In genomic region chr1:180776494-180776893, GRCm38 (mm10) we compare ENCODE assay signal across 10 mouse cellular contexts. TPM values are rescaled to one million over a fixed set of nuclear protein-coding genes. Genes with fewer than 3 reads are reported as not detected.
DNase-seq lines count a peak whose midpoint lies in the region; ATAC-seq lines count a peak whose summit lies in the region.
"Had no signal": no experiment of that assay in that cellular context is flagged by ENCODE, and none has a peak within 500 bp of the region (broad histone marks: within the 10 kb centered on the region; RNA-seq: fewer than 3 reads in every experiment).

No protein-coding gene starts in this region.

- WGBS in forebrain, embryonic 12.5 days: 85% methylated on average over 6 of the region's 6 CpGs
- 83% methylated on average over 6 of the region's 6 CpGs for WGBS in forebrain, embryonic 15.5 days
- 71% methylated on average over 6 of the region's 6 CpGs for WGBS in kidney, embryonic 16.5 days
- WGBS in stomach, embryonic 16.5 days: 83% methylated on average over 6 of the region's 6 CpGs

- H3K9ac ChIP-seq in forebrain, embryonic 12.5 days: no peak overlapping the region
- H3K9ac ChIP-seq in forebrain, embryonic 15.5 days (replicated peaks): no peak overlapping the region
- no peak overlapping the region for H3K9ac ChIP-seq in kidney, embryonic 16.5 days (replicated peaks; ENCODE audit: low read length)
- H3K9ac ChIP-seq in stomach, embryonic 16.5 days (ENCODE audit: low read length): 0 out of 2 replicates have a peak overlapping the region, but pooled peaks have one; percentile 9

- DNase-seq in kidney, adult 18-20 months: no peak
- peak; percentile 17 for DNase-seq in thymus, postnatal 14 days
- no peak for DNase-seq in thymus, postnatal 25 days
- DNase-seq in gastrocnemius, adult 8-10 months (ENCODE audit: low spot score in 2 of 2): no peak
- DNase-seq: gastrocnemius, postnatal 36 days; kidney, adult 9 months had no signal

- no peak for ATAC-seq in forebrain, embryonic 12.5 days (ENCODE audit: low FRiP score)
- ATAC-seq in forebrain, embryonic 15.5 days (replicated peaks): no peak
- ATAC-seq in kidney, embryonic 16.5 days (ENCODE audit: low FRiP score, low TSS enrichment): no peak
- ATAC-seq in stomach, embryonic 16.5 days (ENCODE audit: insufficient read depth, low FRiP score): no peak

- H3K4me3 ChIP-seq in forebrain, embryonic 12.5 days (replicated peaks): no peak overlapping the region
- no peak overlapping the region for H3K4me3 ChIP-seq in forebrain, embryonic 15.5 days
- no peak overlapping the region for H3K4me3 ChIP-seq in kidney, embryonic 16.5 days (ENCODE audit: low read length)
- H3K4me3 ChIP-seq in stomach, embryonic 16.5 days (replicated peaks; ENCODE audit: low read length): no peak overlapping the region

- no peak overlapping the region for H3K4me2 ChIP-seq in forebrain, embryonic 12.5 days
- no peak overlapping the region for H3K4me2 ChIP-seq in forebrain, embryonic 15.5 days (replicated peaks)
- H3K4me2 ChIP-seq in kidney, embryonic 16.5 days (replicated peaks; ENCODE audit: low read depth, low read length): no peak overlapping the region
- H3K4me2 ChIP-seq in stomach, embryonic 16.5 days (ENCODE audit: low read depth, low read length): no peak overlapping the region

- H3K4me1 ChIP-seq in forebrain, embryonic 12.5 days: peaks cover 24% of the 10 kb centered on the region
- H3K4me1 ChIP-seq in forebrain, embryonic 15.5 days: peaks cover 23% of the 10 kb centered on the region
- H3K4me1 ChIP-seq in kidney, embryonic 16.5 days (ENCODE audit: insufficient read depth, low read length): peaks cover 31% of the 10 kb centered on the region
- peaks cover 26% of the 10 kb centered on the region for H3K4me1 ChIP-seq in stomach, embryonic 16.5 days (ENCODE audit: control insufficient read depth, insufficient read depth, low read length)

- 0 out of 2 replicates have a peak, but pooled peaks cover 8% of the 10 kb centered on the region for H3K27me3 ChIP-seq in forebrain, embryonic 12.5 days
- H3K27me3 ChIP-seq in forebrain, embryonic 15.5 days: no peaks in the 10 kb centered on the region
- H3K27me3 ChIP-seq in kidney, embryonic 16.5 days (ENCODE audit: insufficient read depth, low read length): no peaks in the 10 kb centered on the region
- no peaks in the 10 kb centered on the region for H3K27me3 ChIP-seq in stomach, embryonic 16.5 days (ENCODE audit: control insufficient read depth, insufficient read depth, low read length)

- no peaks in the 10 kb centered on the region for H3K36me3 ChIP-seq in forebrain, embryonic 12.5 days (replicated peaks)
- H3K36me3 ChIP-seq in forebrain, embryonic 15.5 days: no peaks in the 10 kb centered on the region
- no peaks in the 10 kb centered on the region for H3K36me3 ChIP-seq in kidney, embryonic 16.5 days (ENCODE audit: insufficient read depth, low read length)
- no peaks in the 10 kb centered on the region for H3K36me3 ChIP-seq in stomach, embryonic 16.5 days (ENCODE audit: control insufficient read depth, insufficient read depth, low read length)

- H3K27ac ChIP-seq in forebrain, embryonic 12.5 days: 0 out of 2 replicates have a peak overlapping the region, but pooled peaks have one; percentile 31
- H3K27ac ChIP-seq in forebrain, embryonic 15.5 days (replicated peaks): no peak overlapping the region
- H3K27ac ChIP-seq in kidney, embryonic 16.5 days (ENCODE audit: low read length): peak overlapping the region; percentile 44; the same call in 1 of the 2 replicates
- H3K27ac ChIP-seq in stomach, embryonic 16.5 days (ENCODE audit: low read length): peak overlapping the region; percentile 21; the same call in 1 of the 2 replicates

- 0 out of 2 replicates have a peak, but pooled peaks cover 4% of the 10 kb centered on the region for H3K9me3 ChIP-seq in forebrain, embryonic 12.5 days
- no peaks in the 10 kb centered on the region for H3K9me3 ChIP-seq in forebrain, embryonic 15.5 days
- H3K9me3 ChIP-seq in kidney, embryonic 16.5 days (ENCODE audit: low read length): no peaks in the 10 kb centered on the region
- H3K9me3 ChIP-seq in stomach, embryonic 16.5 days (replicated peaks; ENCODE audit: control insufficient read depth, low read length): peaks cover 3% of the 10 kb centered on the region; the same call in 1 of the 2 replicates

RNA-seq across cellular contexts. Expression of gene H3f3a, which starts 37.2 kb away (rescaled TPM):
- 3,507 and 3,679 TPM in 2 replicates for polyA plus RNA-seq in forebrain, embryonic 12.5 days (2016; fragmentation: Nextera tagmentation; extraction: Ambion mirVana)
- polyA plus RNA-seq in forebrain, embryonic 15.5 days (2015; fragmentation: Nextera tagmentation; extraction: Ambion mirVana): 3,899 and 4,029 TPM in 2 replicates
- 2,516 and 2,589 TPM in 2 replicates for polyA plus RNA-seq in kidney, embryonic 16.5 days (2015; fragmentation: Nextera tagmentation; extraction: Ambion mirVana)
- 1,948 and 2,131 TPM in 2 replicates for polyA plus RNA-seq in stomach, embryonic 16.5 days (2015; fragmentation: Nextera tagmentation; extraction: Ambion mirVana)
- 100 to 1,000 TPM; 274 to 310 (median 289) TPM for total RNA-seq in gastrocnemius, adult 8-10 months (2022)

RNA-seq across cellular contexts. Expression of gene Acbd3, which starts 50.7 kb away (rescaled TPM):
- polyA plus RNA-seq in forebrain, embryonic 12.5 days (2016; fragmentation: Nextera tagmentation; extraction: Ambion mirVana): 22.5 and 23.7 TPM in 2 replicates
- polyA plus RNA-seq in forebrain, embryonic 15.5 days (2015; fragmentation: Nextera tagmentation; extraction: Ambion mirVana): 20.7 and 23.7 TPM in 2 replicates
- 22.7 and 23.3 TPM in 2 replicates for polyA plus RNA-seq in kidney, embryonic 16.5 days (2015; fragmentation: Nextera tagmentation; extraction: Ambion mirVana)
- 19.2 and 21.0 TPM in 2 replicates for polyA plus RNA-seq in stomach, embryonic 16.5 days (2015; fragmentation: Nextera tagmentation; extraction: Ambion mirVana)
- total RNA-seq in gastrocnemius, adult 8-10 months (2022): 10 to 100 TPM; 10.2 to 15.0 (median 13.6) TPM
